Mouse (Mus musculus): ENCODE data around the gene Dgat2. TPM values are rescaled to one million over a fixed set of nuclear protein-coding genes. Genes with fewer than 3 reads are reported as not detected.

The Dgat2 gene
- polyA plus RNA-seq, 1 experiment from 2014 or later, result 7.9 TPM

DNA sequence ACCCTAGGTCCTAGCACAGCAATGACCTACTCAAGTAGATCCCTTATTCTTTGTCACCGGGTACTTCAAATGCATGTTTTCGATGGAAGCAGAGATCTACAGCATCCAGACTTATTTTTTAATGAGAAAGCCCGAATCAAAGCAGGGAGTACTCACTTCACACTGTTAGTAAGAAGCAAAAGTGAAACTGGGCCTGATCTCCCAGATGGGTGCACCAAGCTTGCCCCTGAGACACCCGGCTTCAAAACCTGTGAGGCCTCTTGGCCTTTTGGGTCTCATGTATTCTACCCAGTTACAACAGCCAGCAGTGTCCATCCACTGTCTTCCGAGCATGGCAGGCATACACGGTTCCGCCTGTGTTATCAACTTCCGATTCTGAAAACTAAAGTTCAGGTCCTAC, 53.6 kb downstream of the Dgat2 start:
- no peak for ATAC-seq
- Histone ChIP-seq H3K27me3 (no peaks in the 10 kb centered on the region), H3K4me1 (peaks cover 5% of the 10 kb centered on the region; the same call in 1 of the 2 replicates), H3K4me3 (no peak overlapping the region), H3K9ac (no peak overlapping the region), H3K36me3 (ENCODE audit: poor library complexity, severe bottlenecking) (no peaks in the 10 kb centered on the region), H3K4me2 (no peak overlapping the region), H3K27ac (no peak overlapping the region), H3K9me3 (replicated peaks) (no peaks in the 10 kb centered on the region; the same call in none of the 2 replicates)
- WGBS, result 93% methylated on average over 8 of the region's 8 CpGs

DNA sequence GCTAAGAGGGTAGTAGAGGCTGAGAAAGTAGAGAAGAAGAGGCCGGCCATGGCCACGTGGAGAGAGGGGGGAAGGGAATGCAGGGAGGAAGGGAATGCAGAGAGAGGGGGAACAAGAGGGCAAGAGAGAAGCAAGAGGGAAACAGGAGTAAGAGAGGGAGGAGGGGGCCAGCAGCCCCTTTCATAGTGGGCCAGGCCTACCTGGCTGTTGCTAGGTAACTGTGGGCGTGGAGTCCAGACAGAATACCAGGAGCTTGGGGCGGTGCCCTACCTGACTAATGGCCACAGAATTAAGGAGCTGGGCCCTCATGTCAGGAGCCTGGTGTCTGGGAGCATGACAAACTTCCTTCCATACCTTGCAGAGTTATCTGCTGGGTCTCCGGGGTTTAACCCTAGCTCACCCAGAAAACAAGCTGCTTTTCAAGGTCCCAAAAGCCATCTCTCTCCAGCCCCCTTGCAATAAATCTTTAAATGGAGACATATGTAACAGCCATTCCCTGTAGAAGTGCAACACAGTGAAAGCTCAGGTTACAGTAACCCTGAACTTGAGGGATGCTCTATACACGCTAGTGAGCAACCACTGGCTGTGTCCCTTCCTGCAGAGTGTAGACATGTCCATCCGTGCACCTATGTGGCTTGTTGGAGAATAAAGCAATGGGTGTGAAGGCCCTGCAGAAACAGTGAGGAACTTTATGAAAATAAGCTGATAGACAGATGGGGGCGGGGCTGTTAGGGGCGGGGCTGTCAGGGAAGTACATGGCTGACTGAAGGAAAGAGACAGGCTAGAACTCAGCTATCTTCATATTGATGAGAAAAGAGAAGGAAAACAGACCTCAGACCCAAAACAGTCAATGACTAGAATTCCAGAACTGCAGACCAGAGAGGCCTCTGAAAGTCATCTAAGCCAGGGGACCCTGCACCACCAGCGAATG, 54.2 kb downstream of the Dgat2 start:
- Histone ChIP-seq H3K4me1 (peaks cover 5% of the 10 kb centered on the region; the same call in 1 of the 2 replicates), H3K4me2 (no peak overlapping the region), H3K4me3 (no peak overlapping the region), H3K9ac (no peak overlapping the region), H3K27ac (no peak overlapping the region), H3K9me3 (replicated peaks) (no peaks in the 10 kb centered on the region; the same call in none of the 2 replicates), H3K36me3 (ENCODE audit: poor library complexity, severe bottlenecking) (no peaks in the 10 kb centered on the region), H3K27me3 (no peaks in the 10 kb centered on the region)
- ATAC-seq, result no peak
- 51% methylated on average over 10 of the region's 10 CpGs for WGBS

DNA sequence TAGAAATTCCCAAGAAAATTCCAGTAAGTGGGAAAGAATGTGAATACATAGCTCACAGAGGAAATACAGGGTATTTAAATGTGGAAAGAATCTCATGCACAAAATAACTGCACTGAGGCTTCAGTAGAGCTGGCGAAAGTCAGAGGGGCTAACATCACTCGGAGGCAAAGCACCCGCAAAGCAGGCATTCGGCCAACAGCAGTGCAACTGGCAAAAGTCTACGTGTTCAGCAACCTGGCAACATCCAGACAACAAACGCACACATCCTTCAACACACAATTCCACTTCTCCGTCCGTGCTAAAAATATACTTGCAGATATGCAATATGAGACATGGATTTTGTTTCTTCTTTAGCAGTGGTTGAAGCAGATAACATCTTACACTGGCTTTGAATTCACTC, 56.5 kb downstream of the Dgat2 start:
- H3K9ac ChIP-seq, result no peak overlapping the region
- no peaks in the 10 kb centered on the region for H3K36me3 ChIP-seq (ENCODE audit: poor library complexity, severe bottlenecking)
- 83% methylated on average over 8 of the region's 8 CpGs for WGBS
- H3K9me3 ChIP-seq (replicated peaks), result no peaks in the 10 kb centered on the region; the same call in none of the 2 replicates
- no peak overlapping the region for H3K27ac ChIP-seq
- no peak for ATAC-seq
- H3K4me1 ChIP-seq, result peaks cover 5% of the 10 kb centered on the region; the same call in 1 of the 2 replicates
- no peak overlapping the region for H3K4me2 ChIP-seq
- H3K27me3 ChIP-seq, result no peaks in the 10 kb centered on the region
- H3K4me3 ChIP-seq, result no peak overlapping the region

DNA sequence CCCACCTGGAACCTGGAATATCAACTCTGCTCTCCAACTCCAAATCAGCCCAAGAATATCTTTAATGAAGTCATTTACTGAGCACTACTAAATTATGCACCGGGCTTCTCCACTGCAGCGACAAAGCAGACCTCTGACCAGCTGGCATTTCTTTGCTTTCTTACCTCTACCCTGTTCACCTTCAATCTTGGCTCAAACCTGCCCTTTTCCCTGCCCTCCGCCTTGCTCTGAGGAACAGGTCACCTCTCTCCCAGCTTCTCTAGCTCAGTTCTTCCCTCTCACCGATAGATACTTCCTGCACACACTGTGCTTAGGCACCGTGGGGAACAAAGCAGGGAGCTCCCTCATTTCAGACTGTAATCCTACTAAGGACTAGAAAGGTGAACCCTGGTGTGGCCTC, 59.9 kb downstream of the Dgat2 start:
- no peak overlapping the region for H3K27ac ChIP-seq
- 68% methylated on average over 5 of the region's 5 CpGs for WGBS
- H3K9ac ChIP-seq, result no peak overlapping the region
- H3K27me3 ChIP-seq, result no peaks in the 10 kb centered on the region
- no peaks in the 10 kb centered on the region for H3K36me3 ChIP-seq (ENCODE audit: poor library complexity, severe bottlenecking)
- H3K4me2 ChIP-seq, result no peak overlapping the region
- no peak overlapping the region for H3K4me3 ChIP-seq
- H3K4me1 ChIP-seq, result peaks cover 4% of the 10 kb centered on the region; the same call in 1 of the 2 replicates
- no peak for ATAC-seq
- H3K9me3 ChIP-seq (replicated peaks), result no peaks in the 10 kb centered on the region; the same call in none of the 2 replicates

DNA sequence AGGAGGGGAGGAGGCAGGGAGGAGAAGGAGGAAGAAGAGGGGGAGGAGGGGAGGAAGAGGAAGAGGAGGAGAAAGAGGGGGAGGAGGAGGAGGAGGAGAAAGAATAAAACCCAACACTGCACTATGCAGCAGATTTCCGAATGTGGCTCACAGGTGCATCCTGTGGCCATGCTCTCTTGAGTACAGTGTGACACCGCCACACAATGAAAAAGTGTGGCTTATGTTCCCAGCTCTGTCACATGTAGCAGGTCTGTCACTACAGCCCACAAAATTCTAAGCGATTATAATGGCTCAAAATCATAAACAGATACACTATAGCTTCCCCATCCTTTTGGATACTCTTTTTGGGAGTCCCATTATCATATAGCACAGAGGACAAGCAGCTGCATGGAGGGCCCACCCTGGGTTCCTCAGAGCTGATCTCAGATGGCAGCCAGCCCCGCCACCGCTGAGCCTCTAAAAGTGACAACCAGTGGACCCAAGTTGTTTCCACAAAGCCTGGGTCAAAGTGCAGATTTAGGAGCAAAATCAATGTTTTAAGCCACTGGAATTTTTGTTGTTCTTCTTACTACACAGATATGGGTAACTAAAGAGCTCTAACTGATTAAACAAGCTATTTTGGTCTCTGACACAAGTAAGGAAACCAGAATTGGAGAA, 61.5 kb downstream of the Dgat2 start:
- Histone ChIP-seq H3K4me2 (no peak overlapping the region), H3K4me1 (no peaks in the 10 kb centered on the region), H3K4me3 (no peak overlapping the region), H3K27ac (no peak overlapping the region), H3K9ac (no peak overlapping the region), H3K9me3 (replicated peaks) (no peaks in the 10 kb centered on the region; the same call in none of the 2 replicates), H3K36me3 (ENCODE audit: poor library complexity, severe bottlenecking) (no peaks in the 10 kb centered on the region), H3K27me3 (no peaks in the 10 kb centered on the region)
- no peak for ATAC-seq
- 78% methylated on average over 5 of the region's 5 CpGs for WGBS

DNA sequence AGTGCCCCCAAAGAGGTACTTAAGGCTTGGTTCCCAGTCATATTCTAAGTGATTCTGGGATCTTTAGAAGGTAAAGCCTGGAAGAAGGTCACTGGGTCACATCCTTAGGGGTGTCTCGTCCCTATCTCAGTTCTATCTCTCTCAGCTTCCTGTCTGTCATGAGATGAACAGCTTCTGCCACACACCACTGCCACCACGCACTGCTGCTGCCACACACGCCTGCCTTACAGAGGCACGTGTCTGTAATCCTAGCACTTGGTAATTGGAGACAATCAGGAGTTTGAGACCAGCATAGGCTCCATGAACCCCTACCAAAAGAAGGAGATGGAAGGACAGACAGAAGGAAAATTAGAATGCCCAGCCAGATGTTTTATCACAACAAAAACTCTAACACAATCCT, 62.4 kb downstream of the Dgat2 start:
- no peak for ATAC-seq
- WGBS, result 89% methylated on average over 4 of the region's 4 CpGs

DNA sequence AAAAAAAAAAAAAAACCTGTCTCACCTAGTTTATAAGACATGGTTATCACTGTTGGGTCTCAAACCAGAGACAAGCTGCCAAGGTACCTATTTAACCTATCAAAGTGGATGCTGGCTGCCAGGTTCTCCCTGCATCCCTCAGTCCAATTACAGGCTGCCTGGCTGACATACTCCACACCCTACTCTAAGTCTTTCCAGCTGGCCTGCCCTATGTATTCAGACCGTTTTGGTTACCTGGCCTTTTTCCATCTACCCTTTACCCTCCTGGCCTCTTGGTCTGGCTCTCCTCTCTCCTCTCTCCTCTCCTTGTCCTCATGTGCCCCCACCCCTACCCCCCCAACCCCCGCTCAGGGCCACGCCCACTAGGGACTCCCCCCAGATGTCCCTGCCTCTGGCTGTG, 65.7 kb downstream of the Dgat2 start:
- no peaks in the 10 kb centered on the region for H3K9me3 ChIP-seq (replicated peaks)
- no peak overlapping the region for H3K4me3 ChIP-seq
- no peak overlapping the region for H3K27ac ChIP-seq
- WGBS, result 79% methylated on average over 3 of the region's 3 CpGs
- H3K4me2 ChIP-seq, result no peak overlapping the region
- H3K9ac ChIP-seq, result no peak overlapping the region
- no peaks in the 10 kb centered on the region for H3K27me3 ChIP-seq
- H3K4me1 ChIP-seq, result no peaks in the 10 kb centered on the region
- no peaks in the 10 kb centered on the region for H3K36me3 ChIP-seq (ENCODE audit: poor library complexity, severe bottlenecking)
- ATAC-seq, result no peak

More for the DNA sequence above, 62.4 kb downstream of the Dgat2 start:
- Histone ChIP-seq H3K27ac (no peak overlapping the region), H3K9me3 (replicated peaks) (no peaks in the 10 kb centered on the region; the same call in none of the 2 replicates), H3K27me3 (no peaks in the 10 kb centered on the region), H3K4me3 (no peak overlapping the region), H3K4me2 (no peak overlapping the region), H3K9ac (no peak overlapping the region), H3K4me1 (no peaks in the 10 kb centered on the region), H3K36me3 (ENCODE audit: poor library complexity, severe bottlenecking) (no peaks in the 10 kb centered on the region)

DNA sequence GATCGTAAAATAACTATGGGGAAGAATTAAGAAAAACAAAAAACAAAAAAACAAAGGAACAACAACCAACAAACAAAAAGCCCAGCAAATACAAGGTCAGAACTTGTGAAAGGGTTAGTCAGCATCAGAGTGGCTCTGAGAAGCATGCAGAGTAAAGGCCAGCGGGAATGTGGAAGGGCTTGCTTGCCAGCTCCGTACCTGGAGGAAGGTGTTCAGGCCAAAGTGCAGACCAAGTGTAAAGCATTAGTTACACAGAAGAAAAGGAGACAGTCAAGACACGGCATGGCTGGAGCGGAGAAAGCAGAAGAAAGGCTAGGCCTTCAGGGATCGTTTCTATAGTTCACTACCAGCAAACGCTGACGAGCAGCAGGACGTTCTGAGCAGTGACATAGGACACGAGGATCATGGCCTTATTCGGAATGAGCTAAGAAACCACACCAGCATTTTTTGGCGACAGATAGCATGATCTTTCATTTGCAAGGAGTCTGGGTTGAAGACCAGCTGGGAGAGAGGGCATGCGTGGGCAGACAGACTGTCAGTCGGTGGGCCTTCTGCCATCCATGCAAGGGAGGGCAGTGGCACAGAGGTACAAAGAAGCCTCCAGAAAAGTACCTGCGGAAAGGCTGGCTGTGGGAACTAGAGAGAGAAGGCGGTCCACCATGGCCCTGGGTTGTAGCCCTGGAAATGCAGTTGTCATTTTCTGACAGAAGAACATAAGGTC, 68.4 kb downstream of the Dgat2 start:
- no peaks in the 10 kb centered on the region for H3K36me3 ChIP-seq (ENCODE audit: poor library complexity, severe bottlenecking)
- no peak overlapping the region for H3K9ac ChIP-seq
- H3K9me3 ChIP-seq (replicated peaks), result no peaks in the 10 kb centered on the region
- H3K4me3 ChIP-seq, result no peak overlapping the region
- 91% methylated on average over 16 of the region's 16 CpGs for WGBS
- ATAC-seq, result no peak
- H3K27ac ChIP-seq, result no peak overlapping the region
- no peaks in the 10 kb centered on the region for H3K27me3 ChIP-seq
- H3K4me1 ChIP-seq, result no peaks in the 10 kb centered on the region
- no peak overlapping the region for H3K4me2 ChIP-seq

DNA sequence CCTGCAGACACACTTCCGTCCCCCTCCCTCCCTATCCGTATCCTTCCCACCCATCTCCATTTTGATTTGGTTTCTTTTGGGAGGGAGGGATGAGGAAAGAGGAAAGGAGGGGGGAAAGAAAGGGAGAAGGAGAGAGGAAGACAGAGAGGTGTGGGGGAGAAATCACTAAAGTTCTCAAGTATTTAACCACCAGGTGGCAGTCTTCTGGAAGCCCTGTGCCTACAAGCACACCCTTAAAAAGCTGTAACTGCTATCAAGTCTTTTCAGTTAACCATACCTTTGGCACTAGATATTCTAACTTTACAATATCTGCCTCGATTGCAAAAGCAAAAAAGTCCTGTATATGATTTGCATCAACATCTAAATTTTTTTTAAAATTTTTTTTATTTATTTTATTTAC, 75.0 kb downstream of the Dgat2 start:
- no peaks in the 10 kb centered on the region for H3K36me3 ChIP-seq (ENCODE audit: poor library complexity, severe bottlenecking)
- 56% methylated on average over 3 of the region's 3 CpGs for WGBS
- no peak overlapping the region for H3K4me2 ChIP-seq

DNA sequence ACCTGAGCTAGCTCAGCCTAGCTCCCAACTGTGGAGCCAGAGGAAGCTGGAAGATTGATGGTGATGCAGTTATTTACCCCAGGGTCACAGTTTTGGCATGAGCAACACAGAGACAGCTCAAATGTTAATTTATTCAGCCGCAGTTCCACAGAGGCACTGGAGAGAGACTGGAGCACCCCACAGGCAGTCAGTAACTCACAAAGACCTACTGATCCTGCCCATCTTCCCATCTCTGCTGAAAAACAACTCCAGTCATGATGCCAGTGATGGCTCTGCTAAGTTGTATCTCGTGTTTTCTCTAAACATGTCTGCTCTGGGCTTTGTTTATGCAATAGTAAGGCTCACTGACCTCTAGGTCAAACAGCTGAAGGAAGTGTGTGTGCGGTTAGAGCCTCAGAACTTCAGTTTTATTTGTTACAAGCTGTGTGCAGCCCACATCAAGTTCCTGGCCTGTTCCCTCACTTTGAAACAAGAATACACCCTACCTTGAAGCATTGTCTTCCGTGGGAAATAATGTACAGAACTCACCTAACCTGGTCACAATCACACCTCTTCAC, 75.7 kb downstream of the Dgat2 start:
- Histone ChIP-seq H3K4me1 (peaks cover 12% of the 10 kb centered on the region), H3K4me3 (no peak overlapping the region), H3K9ac (0 out of 2 replicates have a peak overlapping the region, but pooled peaks have one; percentile 7), H3K9me3 (replicated peaks) (no peaks in the 10 kb centered on the region), H3K4me2 (no peak overlapping the region), H3K27ac (no peak overlapping the region), H3K27me3 (no peaks in the 10 kb centered on the region), H3K36me3 (ENCODE audit: poor library complexity, severe bottlenecking) (no peaks in the 10 kb centered on the region)
- no peak for ATAC-seq
- WGBS, result 65% methylated on average over 4 of the region's 4 CpGs

More for the DNA sequence above, 75.0 kb downstream of the Dgat2 start:
- no peak overlapping the region for H3K9ac ChIP-seq
- H3K9me3 ChIP-seq (replicated peaks), result no peaks in the 10 kb centered on the region
- 0 out of 2 replicates have a peak, but pooled peaks have one; percentile 30 for ATAC-seq
- no peak overlapping the region for H3K4me3 ChIP-seq
- H3K27me3 ChIP-seq, result no peaks in the 10 kb centered on the region
- peaks cover 4% of the 10 kb centered on the region; the same call in 1 of the 2 replicates for H3K4me1 ChIP-seq
- H3K27ac ChIP-seq, result no peak overlapping the region

All from forebrain, embryonic 13.5 days (tissue).